Mouse (Mus musculus) myocyte (in vitro differentiated cells): ENCODE data around the gene 1700012B09Rik. TPM values are rescaled to one million over a fixed set of nuclear protein-coding genes. Genes with fewer than 3 reads are reported as not detected.

Experiments used
- H3K27me3 ChIP-seq: one replicate; pipeline ENCODE4 v1.6.1; 2011; ENCODE audit not compliant: control insufficient read depth, insufficient read depth, insufficient read length
- H3K36me3 ChIP-seq: one replicate; pipeline ENCODE4 v1.6.1; 2011; ENCODE audit not compliant: control insufficient read depth, insufficient read depth
- H3K4me2 ChIP-seq: one replicate; pipeline ENCODE4 v1.6.1; 2011; ENCODE audit warnings: low read depth, control low read depth
- H3K4me3 ChIP-seq: one replicate; pipeline ENCODE4 v1.5.1; 2011; ENCODE audit warnings: mild to moderate bottlenecking, control low read depth, moderate library complexity
- H3K79me2 ChIP-seq: one replicate; pipeline ENCODE4 v1.6.1; 2011; ENCODE audit not compliant: control insufficient read depth, insufficient read depth
- H3ac ChIP-seq: one replicate; pipeline ENCODE4 v1.6.1; 2011; ENCODE audit not compliant: control insufficient read depth, insufficient read length
- CEBPB ChIP-seq: IDR thresholded peaks from 2 replicates; pipeline ENCODE4 v1.6.1; 2011; ENCODE audit warnings: mild to moderate bottlenecking, moderate library complexity; ENCODE audit not compliant: poor library complexity, insufficient read depth, severe bottlenecking
- E2F4 ChIP-seq: IDR thresholded peaks from one replicate; pipeline ENCODE4 v1.6.1; 2011; ENCODE audit warnings: mild to moderate bottlenecking, control low read depth, moderate library complexity; ENCODE audit not compliant: insufficient read depth
- MAX ChIP-seq: IDR thresholded peaks from one replicate; pipeline ENCODE4 v1.6.1; 2011; ENCODE audit warnings: low read depth, mild to moderate bottlenecking, control low read depth
- MYOD1 ChIP-seq, 3 experiments: IDR thresholded peaks; one replicate each; pipeline ENCODE4 v1.6.1; 2011; ENCODE audit warnings: control low read depth in 2 of 3, low read depth in 2 of 3, mild to moderate bottlenecking in 2 of 3, moderate library complexity in 1 of 3; ENCODE audit not compliant: insufficient read length in 2 of 3, control insufficient read depth in 1 of 3
- MYOG ChIP-seq, 3 experiments: IDR thresholded peaks; one replicate each; pipeline ENCODE4 v1.6.1; 2011; ENCODE audit warnings: control low read depth in 2 of 3, low read depth in 2 of 3, mild to moderate bottlenecking in 2 of 3; ENCODE audit not compliant: insufficient read length in 2 of 3, control insufficient read depth in 1 of 3, insufficient read depth in 1 of 3
- POLR2A ChIP-seq: IDR thresholded peaks from one replicate; pipeline ENCODE4 v1.6.1; 2011; ENCODE audit warnings: low read depth, mild to moderate bottlenecking, control low read depth, moderate library complexity; ENCODE audit not compliant: insufficient read length
- POLR2AphosphoS2 ChIP-seq: IDR thresholded peaks from one replicate; pipeline ENCODE4 v1.6.1; 2011; ENCODE audit warnings: low read depth, control low read depth; ENCODE audit not compliant: insufficient read length
- REST ChIP-seq: IDR thresholded peaks from one replicate; pipeline ENCODE4 v1.6.1; 2011; ENCODE audit warnings: mild to moderate bottlenecking, control low read depth, moderate library complexity; ENCODE audit not compliant: insufficient read depth, insufficient read length
- SRF ChIP-seq: IDR thresholded peaks from one replicate; pipeline ENCODE4 v1.6.1; 2011; ENCODE audit warnings: low read depth; ENCODE audit not compliant: control insufficient read depth, insufficient read length
- TCF12 ChIP-seq: IDR thresholded peaks from one replicate; pipeline ENCODE4 v1.6.1; 2011; ENCODE audit warnings: mild to moderate bottlenecking, control low read depth; ENCODE audit not compliant: poor library complexity, insufficient read depth, severe bottlenecking
- TCF3 ChIP-seq: IDR thresholded peaks from one replicate; pipeline ENCODE4 v1.6.1; 2011; ENCODE audit warnings: low read depth, control low read depth; ENCODE audit not compliant: insufficient read length
- USF1 ChIP-seq: IDR thresholded peaks from one replicate; pipeline ENCODE4 v1.6.1; 2011; ENCODE audit warnings: low read depth, mild to moderate bottlenecking, control low read depth, moderate library complexity
- polyA plus RNA-seq: library from polyadenylated mRNA; unstranded; fragments of >200 nt; fragmentation: generic; extraction: Trizol; gene quantifications from one replicate; pipeline ENCODE4 v1.2.1, GENCODE M21; 2012; ENCODE audit warnings: missing spikeins

Gene 1700012B09Rik
- polyA plus RNA-seq, 1 experiment = 0.61 TPM

DNA sequence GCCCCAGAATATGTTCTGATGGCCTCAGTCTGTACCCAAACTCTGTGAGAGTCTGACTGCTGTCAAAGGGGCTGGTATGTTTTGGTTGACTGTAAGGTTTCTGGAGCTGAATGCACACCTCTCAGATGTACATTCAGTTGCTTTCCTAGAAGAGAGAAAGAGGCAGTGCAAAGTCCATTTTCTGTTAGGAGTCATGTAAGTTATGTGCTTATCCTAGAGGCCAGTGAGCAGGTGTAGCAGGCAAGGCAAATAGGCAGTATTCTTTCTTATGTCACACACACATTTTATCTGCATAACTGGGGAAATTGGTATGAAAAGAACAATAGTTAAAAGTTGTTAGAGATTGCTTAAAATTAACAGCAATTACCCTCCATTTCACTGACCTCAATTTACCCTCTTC is 16.9 kb downstream of the 1700012B09Rik start:
- no peak overlapping the region for H3ac ChIP-seq
- no peak overlapping the region for H3K4me3 ChIP-seq
- H3K27me3 ChIP-seq = no peaks in the 10 kb centered on the region
- H3K79me2 ChIP-seq = no peaks in the 10 kb centered on the region
- H3K36me3 ChIP-seq = no peaks in the 10 kb centered on the region
- no peak overlapping the region for H3K4me2 ChIP-seq
- no peak for TF ChIP-seq MYOG (IDR thresholded peaks at IDR 0.05; ENCODE audit: control insufficient read depth in 1 of 3, insufficient read depth in 1 of 3, insufficient read length in 2 of 3, low read depth in 2 of 3)
- TF ChIP-seq E2F4 = no peak
- TF ChIP-seq TCF3 = no peak
- no peak for TF ChIP-seq POLR2A
- TF ChIP-seq SRF = no peak
- no peak for TF ChIP-seq USF1
- no peak for TF ChIP-seq MAX
- TF ChIP-seq MYOD1 (IDR thresholded peaks at IDR 0.05; ENCODE audit: control insufficient read depth in 1 of 3, insufficient read length in 2 of 3, low read depth in 2 of 3) = no peak
- TF ChIP-seq CEBPB = no peak
- TF ChIP-seq POLR2AphosphoS2 = no peak
- TF ChIP-seq TCF12 = no peak
- TF ChIP-seq REST = no peak

DNA sequence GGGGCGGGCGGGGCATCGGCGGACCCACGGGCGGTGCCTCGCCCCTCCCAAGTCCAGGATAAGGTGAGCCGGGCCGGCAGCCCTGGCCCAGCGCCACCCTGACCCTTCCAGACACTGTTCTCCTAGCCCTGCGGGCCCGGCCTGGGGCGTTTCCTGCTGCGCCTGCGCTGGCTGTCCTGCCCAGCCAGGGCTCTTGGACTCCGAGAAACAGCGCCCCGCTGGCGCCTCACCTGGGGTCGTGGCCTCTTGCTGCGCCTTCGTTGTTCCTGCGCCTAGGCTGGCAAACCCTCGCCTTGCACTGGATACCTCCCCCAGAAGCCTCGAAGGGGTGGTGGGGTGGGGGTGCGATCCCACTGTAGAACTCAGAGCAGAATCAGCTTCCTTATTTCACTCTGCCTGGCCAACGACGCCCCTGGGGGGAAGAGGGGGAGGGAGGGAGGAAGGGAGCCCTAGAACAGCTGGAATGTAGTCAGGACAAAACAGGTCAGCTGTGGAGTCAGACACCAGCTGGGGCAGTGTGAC is 18.8 kb downstream of the 1700012B09Rik start, which contains the start of gene Fut4:
Gene Fut4 (minus strand): TSS at position 393 of the 522 bp plus-strand sequence.
- H3K36me3 ChIP-seq = no peaks in the 10 kb centered on the region
- TF ChIP-seq E2F4 (no peak), MYOD1 (IDR thresholded peaks at IDR 0.05; ENCODE audit: control insufficient read depth in 1 of 3, insufficient read length in 2 of 3, low read depth in 2 of 3) (peak in 1 of 3 experiments; percentile 37)
- peak within 1 kb of the TSS; percentile 20 for H3ac ChIP-seq
- no peaks in the 10 kb centered on the region for H3K27me3 ChIP-seq
- peak within 1 kb of the TSS; percentile 51 for H3K4me2 ChIP-seq
- H3K79me2 ChIP-seq = no peaks in the 10 kb centered on the region
- no peak within 1 kb of the TSS for H3K4me3 ChIP-seq

DNA sequence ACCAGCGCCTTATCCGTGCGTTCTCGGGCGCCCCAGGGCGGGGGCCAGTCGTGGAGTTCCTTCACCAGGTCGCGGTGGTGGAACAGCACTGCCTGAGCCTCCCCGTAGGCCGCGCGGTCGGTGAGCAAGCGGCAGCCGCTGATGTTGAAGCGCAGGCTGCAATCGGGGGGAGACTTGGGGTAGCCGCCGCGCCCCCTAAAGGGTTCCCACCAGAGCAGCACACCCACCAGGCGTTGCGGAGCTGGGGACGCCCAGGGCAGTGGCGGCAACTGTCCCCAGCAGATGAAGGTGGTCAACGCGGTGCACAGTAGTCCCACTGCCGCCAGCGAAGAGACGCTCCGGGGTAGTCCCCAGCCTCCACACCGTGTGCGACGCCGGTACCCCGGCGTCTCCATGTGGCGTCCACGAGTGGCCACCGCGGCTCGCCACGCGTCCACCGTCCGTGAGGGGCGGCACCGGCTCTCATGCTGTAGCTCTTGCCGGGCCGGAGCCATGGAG is 19.3 kb downstream of the 1700012B09Rik start:
- TF ChIP-seq MYOG (IDR thresholded peaks at IDR 0.05; ENCODE audit: control insufficient read depth in 1 of 3, insufficient read depth in 1 of 3, insufficient read length in 2 of 3, low read depth in 2 of 3) = peak in 1 of 3 experiments; percentile 1
- TF ChIP-seq SRF = no peak
- Histone ChIP-seq H3K79me2 (no peaks in the 10 kb centered on the region), H3ac (peak overlapping the region; percentile 20), H3K4me2 (peak overlapping the region; percentile 51), H3K4me3 (no peak overlapping the region), H3K36me3 (no peaks in the 10 kb centered on the region), H3K27me3 (no peaks in the 10 kb centered on the region)

DNA sequence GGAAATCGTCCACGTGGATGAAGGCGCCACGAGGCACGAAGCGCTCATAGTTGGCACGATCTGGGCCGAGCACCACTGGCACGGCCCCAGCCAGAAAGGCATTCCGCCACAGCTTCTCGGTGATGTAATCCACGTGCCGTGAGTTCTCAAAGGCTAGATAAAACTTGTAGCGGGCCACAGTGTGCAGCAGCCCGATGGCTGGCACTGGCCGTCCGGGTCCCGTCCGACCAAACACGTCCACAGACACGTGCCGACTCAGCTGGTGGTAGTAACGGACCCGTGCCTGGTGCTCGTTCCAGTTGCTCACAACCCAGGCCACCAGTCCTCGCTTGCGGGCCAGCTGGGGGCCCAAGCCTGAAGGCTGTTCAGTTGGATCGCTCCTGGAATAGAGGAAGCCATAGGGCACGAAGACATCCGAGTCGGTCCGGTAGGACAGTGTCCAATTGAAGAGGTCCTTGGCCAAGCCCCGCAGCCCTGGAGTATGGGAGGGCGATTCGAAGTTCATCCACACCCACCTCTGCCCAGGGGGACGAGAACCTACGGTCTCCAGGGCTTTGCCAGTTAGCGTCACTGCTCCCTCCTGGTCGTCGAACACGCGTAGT is 19.8 kb downstream of the 1700012B09Rik start:
- H3ac ChIP-seq = peak overlapping the region; percentile 20
- no peaks in the 10 kb centered on the region for H3K36me3 ChIP-seq
- no peak for TF ChIP-seq MYOD1 (IDR thresholded peaks at IDR 0.05; ENCODE audit: control insufficient read depth in 1 of 3, insufficient read length in 2 of 3, low read depth in 2 of 3)
- TF ChIP-seq POLR2A = no peak
- no peak for TF ChIP-seq MAX
- TF ChIP-seq E2F4 = no peak
- TF ChIP-seq REST = no peak
- no peak for TF ChIP-seq POLR2AphosphoS2
- no peak for TF ChIP-seq TCF3
- TF ChIP-seq TCF12 = no peak
- no peak for TF ChIP-seq MYOG (IDR thresholded peaks at IDR 0.05; ENCODE audit: control insufficient read depth in 1 of 3, insufficient read depth in 1 of 3, insufficient read length in 2 of 3, low read depth in 2 of 3)
- TF ChIP-seq SRF = no peak
- TF ChIP-seq CEBPB = no peak
- TF ChIP-seq USF1 = no peak
- no peaks in the 10 kb centered on the region for H3K27me3 ChIP-seq
- H3K4me2 ChIP-seq = no peak overlapping the region
- no peaks in the 10 kb centered on the region for H3K79me2 ChIP-seq
- H3K4me3 ChIP-seq = no peak overlapping the region

DNA sequence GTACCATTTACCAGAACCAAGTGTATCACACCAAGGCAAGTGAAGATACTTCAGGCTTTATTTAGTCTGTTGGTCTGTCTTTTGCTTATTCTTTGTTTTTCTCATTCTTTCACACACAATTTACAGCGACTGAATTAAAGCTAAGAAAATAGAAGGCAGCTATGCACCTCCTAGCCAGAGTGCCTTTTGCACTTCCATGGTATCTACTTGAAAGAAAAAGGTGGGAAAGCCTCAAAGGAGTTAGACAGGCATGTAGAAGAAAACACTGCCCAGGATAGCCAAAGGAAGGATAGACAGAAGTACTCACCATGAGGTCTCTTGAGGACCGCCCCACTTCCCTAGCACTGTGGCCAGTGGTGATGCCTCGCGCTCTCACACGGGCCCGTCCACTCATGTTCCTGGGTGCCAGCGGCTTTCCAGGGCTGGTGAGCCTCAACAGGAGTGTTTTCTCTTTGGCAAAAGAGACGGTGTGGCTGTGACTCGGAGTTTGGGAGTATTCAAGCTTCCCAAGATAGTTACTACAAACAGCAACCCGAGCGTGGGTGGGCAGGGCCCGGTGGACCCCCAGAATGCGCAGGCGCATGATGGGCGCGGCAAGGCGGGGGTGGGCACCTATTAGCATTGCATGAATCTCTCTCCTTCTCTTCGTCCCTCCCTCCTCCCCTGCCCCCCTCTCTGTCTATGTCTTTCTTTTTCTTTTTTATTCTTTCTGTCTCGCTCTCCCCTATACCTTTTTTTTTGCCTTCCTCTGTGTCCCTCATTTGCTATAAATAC is 30.5 kb downstream of the 1700012B09Rik start, which contains the start of gene Piwil4:
Gene Piwil4 (minus strand): TSS at position 583 of the 774 bp plus-strand sequence.
- no peak for TF ChIP-seq USF1
- TF ChIP-seq CEBPB = no peak
- TF ChIP-seq MYOG (IDR thresholded peaks at IDR 0.05; ENCODE audit: control insufficient read depth in 1 of 3, insufficient read depth in 1 of 3, insufficient read length in 2 of 3, low read depth in 2 of 3) = no peak
- no peak for TF ChIP-seq MAX
- TF ChIP-seq E2F4 = no peak
- no peak for TF ChIP-seq SRF
- TF ChIP-seq POLR2AphosphoS2 = no peak
- no peak for TF ChIP-seq TCF12
- no peak for TF ChIP-seq MYOD1 (IDR thresholded peaks at IDR 0.05; ENCODE audit: control insufficient read depth in 1 of 3, insufficient read length in 2 of 3, low read depth in 2 of 3)
- no peak for TF ChIP-seq REST
- TF ChIP-seq POLR2A = no peak
- TF ChIP-seq TCF3 = no peak
- no peaks in the 10 kb centered on the region for H3K36me3 ChIP-seq
- H3K4me2 ChIP-seq = no peak within 1 kb of the TSS
- no peaks in the 10 kb centered on the region for H3K27me3 ChIP-seq
- H3K79me2 ChIP-seq = no peaks in the 10 kb centered on the region
- no peak within 1 kb of the TSS for H3ac ChIP-seq
- no peak within 1 kb of the TSS for H3K4me3 ChIP-seq
